ENCODE assay signal across 8 mouse cellular contexts in genomic region chr11:70667271-70668150, GRCm38 (mm10). TPM values are rescaled to one million over a fixed set of nuclear protein-coding genes. Genes with fewer than 3 reads are reported as not detected.
DNase-seq lines count a peak whose midpoint lies in the region; ATAC-seq and TF ChIP-seq lines count a peak whose summit lies in the region.

No protein-coding gene starts in this region.

- H3K9me3 ChIP-seq in megakaryocyte, embryonic 14.5 days, result no peaks in the 10 kb centered on the region
- no peaks in the 10 kb centered on the region for H3K9me3 ChIP-seq in limb, embryonic 14.5 days (ENCODE audit: control insufficient read depth, low read length)
- H3K9me3 ChIP-seq in stomach, embryonic 16.5 days (replicated peaks; ENCODE audit: control insufficient read depth, low read length), result no peaks in the 10 kb centered on the region

- peak; percentile 6 for DNase-seq in adrenal gland, adult 2 months
- DNase-seq in adrenal gland, postnatal 25 days, result no peak
- DNase-seq in limb, embryonic 14.5 days (ENCODE audit: low spot score), result no peak
- DNase-seq in T-cell, adult 2 months (ENCODE audit: low spot score), result no peak
- no peak for DNase-seq in adipocyte (ENCODE audit: low spot score)

- peak overlapping the region; percentile 80 for H3K27ac ChIP-seq in limb, embryonic 14.5 days (replicated peaks; ENCODE audit: low read depth, low read length)
- H3K27ac ChIP-seq in stomach, embryonic 16.5 days (ENCODE audit: low read length), result peak overlapping the region; percentile 99

- peaks cover 77% of the 10 kb centered on the region for H3K36me3 ChIP-seq in megakaryocyte, embryonic 14.5 days (replicated peaks; ENCODE audit: low read length)
- peaks cover 63% of the 10 kb centered on the region for H3K36me3 ChIP-seq in limb, embryonic 14.5 days (ENCODE audit: control insufficient read depth, insufficient read depth, low read length)
- H3K36me3 ChIP-seq in stomach, embryonic 16.5 days (ENCODE audit: control insufficient read depth, insufficient read depth, low read length), result peaks cover 15% of the 10 kb centered on the region

- peak overlapping the region; percentile 55 for H3K9ac ChIP-seq in limb, embryonic 14.5 days (ENCODE audit: low read depth, low read length, severe bottlenecking)
- H3K9ac ChIP-seq in stomach, embryonic 16.5 days (ENCODE audit: low read length), result peak overlapping the region; percentile 82

- whole genome bisulfite sequencing in limb, embryonic 14.5 days, result 47% methylated on average over 14 of the region's 14 CpGs
- WGBS in stomach, embryonic 16.5 days, result 60% methylated on average over 14 of the region's 14 CpGs

- no peak for TF ChIP-seq POLR2A in limb, embryonic 14.5 days (IDR thresholded peaks at IDR 0.05; ENCODE audit: borderline replicate concordance, extremely low read depth, insufficient read depth, insufficient read length)

- H3K4me1 ChIP-seq in megakaryocyte, embryonic 14.5 days, result peaks cover 78% of the 10 kb centered on the region
- H3K4me1 ChIP-seq in limb, embryonic 14.5 days (ENCODE audit: control insufficient read depth, insufficient read depth, low read length), result peaks cover 11% of the 10 kb centered on the region
- H3K4me1 ChIP-seq in stomach, embryonic 16.5 days (ENCODE audit: control insufficient read depth, insufficient read depth, low read length), result peaks cover 21% of the 10 kb centered on the region

- peak overlapping the region; percentile 97 for H3K4me3 ChIP-seq in megakaryocyte, embryonic 14.5 days (replicated peaks)
- peak overlapping the region; percentile 65 for H3K4me3 ChIP-seq in limb, embryonic 14.5 days (replicated peaks; ENCODE audit: low read length)
- H3K4me3 ChIP-seq in stomach, embryonic 16.5 days (replicated peaks; ENCODE audit: low read length), result peak overlapping the region; percentile 73

- peak overlapping the region; percentile 58 for H3K4me2 ChIP-seq in limb, embryonic 14.5 days (replicated peaks; ENCODE audit: low read depth, low read length, severe bottlenecking)
- peak overlapping the region; percentile 94 for H3K4me2 ChIP-seq in stomach, embryonic 16.5 days (ENCODE audit: low read depth, low read length)

- no peak for ATAC-seq in megakaryocyte, adult 5-6 weeks (ENCODE audit: poor library complexity, severe bottlenecking)
- ATAC-seq in limb, embryonic 14.5 days (ENCODE audit: low FRiP score, low read depth), result no peak
- no peak for ATAC-seq in stomach, embryonic 16.5 days (ENCODE audit: insufficient read depth, low FRiP score)

- H3K27me3 ChIP-seq in megakaryocyte, embryonic 14.5 days (replicated peaks), result no peaks in the 10 kb centered on the region
- H3K27me3 ChIP-seq in limb, embryonic 14.5 days (ENCODE audit: control insufficient read depth, insufficient read depth, low read length), result no peaks in the 10 kb centered on the region
- no peaks in the 10 kb centered on the region for H3K27me3 ChIP-seq in stomach, embryonic 16.5 days (ENCODE audit: control insufficient read depth, insufficient read depth, low read length)

RNA-seq across cellular contexts. Expression of gene Spag7, which starts 1.7 kb away (rescaled TPM):
- 10 to 100 TPM; 83.5 to 85.9 TPM for total RNA-seq in adrenal gland, adult 2 months (2021)
- 12.3 and 16.0 TPM in 2 replicates for polyA plus RNA-seq in adrenal gland, adult 2 months (2012; rRNA removed)
- 88.3 and 97.4 TPM in 2 replicates for total RNA-seq in adrenal gland, postnatal 25 days (2021)
- 40.5 and 288 TPM in 2 replicates for polyA plus RNA-seq in megakaryocyte, embryonic 14.5 days (2012; ENCODE audit: insufficient read depth, low replicate concordance)
- total RNA-seq in megakaryocyte, adult 5-6 weeks (2015), result 78.5 and 83.3 TPM in 2 replicates
- total RNA-seq in megakaryocyte, adult 5-6 weeks (2017), result 67.0 and 83.5 TPM in 2 replicates
- 63.3 and 93.7 TPM in 2 replicates for polyA plus RNA-seq in limb, embryonic 14.5 days (2012; rRNA removed)
- polyA plus RNA-seq in limb, embryonic 14.5 days (2014; fragmentation: Nextera tagmentation; extraction: Ambion mirVana), result 97.0 and 98.1 TPM in 2 replicates
- polyA plus RNA-seq in stomach, embryonic 16.5 days (2015; fragmentation: Nextera tagmentation; extraction: Ambion mirVana), result 148 and 149 TPM in 2 replicates

RNA-seq across cellular contexts. Expression of gene Eno3, which starts 10.5 kb away (rescaled TPM):
- 10 to 100 TPM; 18.3 to 67.6 TPM for total RNA-seq in adrenal gland, adult 2 months (2021)
- polyA plus RNA-seq in adrenal gland, adult 2 months (2012; rRNA removed), result 8.0 and 16.9 TPM in 2 replicates
- 17.9 and 28.3 TPM in 2 replicates for total RNA-seq in adrenal gland, postnatal 25 days (2021)
- 4.2 and 8.4 TPM in 2 replicates for polyA plus RNA-seq in megakaryocyte, embryonic 14.5 days (2012; ENCODE audit: insufficient read depth, low replicate concordance)
- total RNA-seq in megakaryocyte, adult 5-6 weeks (2015), result 6.3 and 7.8 TPM in 2 replicates
- total RNA-seq in megakaryocyte, adult 5-6 weeks (2017), result 5.9 and 8.2 TPM in 2 replicates
- 75.3 and 84.6 TPM in 2 replicates for polyA plus RNA-seq in limb, embryonic 14.5 days (2012; rRNA removed)
- polyA plus RNA-seq in limb, embryonic 14.5 days (2014; fragmentation: Nextera tagmentation; extraction: Ambion mirVana), result 60.3 and 89.9 TPM in 2 replicates
- 19.3 and 126 TPM in 2 replicates for polyA plus RNA-seq in stomach, embryonic 16.5 days (2015; fragmentation: Nextera tagmentation; extraction: Ambion mirVana)

RNA-seq across cellular contexts. Expression of gene Pfn1, which starts 13.1 kb away (rescaled TPM):
- total RNA-seq in adrenal gland, adult 2 months (2021), result 100 to 1,000 TPM; 833 to 893 TPM
- 2,948 and 4,143 TPM in 2 replicates for polyA plus RNA-seq in adrenal gland, adult 2 months (2012; rRNA removed)
- total RNA-seq in adrenal gland, postnatal 25 days (2021), result 922 and 959 TPM in 2 replicates
- 9,580 and 14,702 TPM in 2 replicates for polyA plus RNA-seq in megakaryocyte, embryonic 14.5 days (2012; ENCODE audit: insufficient read depth, low replicate concordance)
- 1,800 and 1,907 TPM in 2 replicates for total RNA-seq in megakaryocyte, adult 5-6 weeks (2015)
- total RNA-seq in megakaryocyte, adult 5-6 weeks (2017), result 869 and 896 TPM in 2 replicates
- 946 and 1,024 TPM in 2 replicates for polyA plus RNA-seq in limb, embryonic 14.5 days (2012; rRNA removed)
- 1,646 and 1,675 TPM in 2 replicates for polyA plus RNA-seq in limb, embryonic 14.5 days (2014; fragmentation: Nextera tagmentation; extraction: Ambion mirVana)
- 1,820 and 1,821 TPM in 2 replicates for polyA plus RNA-seq in stomach, embryonic 16.5 days (2015; fragmentation: Nextera tagmentation; extraction: Ambion mirVana)

RNA-seq across cellular contexts. Expression of gene Slc25a11, which starts 20.2 kb away (rescaled TPM):
- total RNA-seq in adrenal gland, adult 2 months (2021), result 100 to 1,000 TPM; 124 to 140 TPM
- 118 and 139 TPM in 2 replicates for polyA plus RNA-seq in adrenal gland, adult 2 months (2012; rRNA removed)
- 122 and 146 TPM in 2 replicates for total RNA-seq in adrenal gland, postnatal 25 days (2021)
- 15.7 and 78.7 TPM in 2 replicates for polyA plus RNA-seq in megakaryocyte, embryonic 14.5 days (2012; ENCODE audit: insufficient read depth, low replicate concordance)
- 78.9 and 93.0 TPM in 2 replicates for total RNA-seq in megakaryocyte, adult 5-6 weeks (2015)
- total RNA-seq in megakaryocyte, adult 5-6 weeks (2017), result 63.4 and 66.1 TPM in 2 replicates
- polyA plus RNA-seq in limb, embryonic 14.5 days (2012; rRNA removed), result 134 and 150 TPM in 2 replicates
- polyA plus RNA-seq in limb, embryonic 14.5 days (2014; fragmentation: Nextera tagmentation; extraction: Ambion mirVana), result 159 and 163 TPM in 2 replicates
- polyA plus RNA-seq in stomach, embryonic 16.5 days (2015; fragmentation: Nextera tagmentation; extraction: Ambion mirVana), result 163 and 169 TPM in 2 replicates

RNA-seq across cellular contexts. Expression of gene Camta2, which starts 20.4 kb away (rescaled TPM):
- total RNA-seq in adrenal gland, adult 2 months (2021), result 10 to 100 TPM; 36.8 to 51.7 TPM
- 44.8 and 58.4 TPM in 2 replicates for polyA plus RNA-seq in adrenal gland, adult 2 months (2012; rRNA removed)
- 50.2 and 51.3 TPM in 2 replicates for total RNA-seq in adrenal gland, postnatal 25 days (2021)
- 22.6 and 68.5 TPM in 2 replicates for polyA plus RNA-seq in megakaryocyte, embryonic 14.5 days (2012; ENCODE audit: insufficient read depth, low replicate concordance)
- total RNA-seq in megakaryocyte, adult 5-6 weeks (2015), result 24.5 and 27.0 TPM in 2 replicates
- total RNA-seq in megakaryocyte, adult 5-6 weeks (2017), result 6.4 and 12.5 TPM in 2 replicates
- 20.3 and 26.6 TPM in 2 replicates for polyA plus RNA-seq in limb, embryonic 14.5 days (2012; rRNA removed)
- 14.4 and 16.6 TPM in 2 replicates for polyA plus RNA-seq in limb, embryonic 14.5 days (2014; fragmentation: Nextera tagmentation; extraction: Ambion mirVana)
- polyA plus RNA-seq in stomach, embryonic 16.5 days (2015; fragmentation: Nextera tagmentation; extraction: Ambion mirVana), result 14.2 and 15.8 TPM in 2 replicates
